Mouse (Mus musculus): ENCODE measurements around the gene Tyw1. TPM values are rescaled to one million over a fixed set of nuclear protein-coding genes. Genes with fewer than 3 reads are reported as not detected.
A peak's percentile ranks its signal among the peaks of the same experiment; 100 is the strongest.

Gene Tyw1
- polyA plus RNA-seq, 1 experiment from 2014 or later, result 27.1 TPM

- Histone ChIP-seq H3K9me3 (peaks cover 3% of the 10 kb centered on the region; the same call in 1 of the 2 replicates), H3K27me3 (no peaks in the 10 kb centered on the region), H3K4me2 (no peak overlapping the region), H3K36me3 (peaks cover 35% of the 10 kb centered on the region), H3K4me3 (no peak overlapping the region), H3K27ac (no peak overlapping the region), H3K4me1 (no peaks in the 10 kb centered on the region), H3K9ac (no peak overlapping the region)
- WGBS, result 93% methylated on average over 7 of the region's 7 CpGs
- no peak for ATAC-seq (ENCODE audit: insufficient number of reproducible peaks, insufficient read depth, low FRiP score, low TSS enrichment, low read depth)
Measured at GRCm38 (mm10) chr5:130344999-130345398, 89.6 kb downstream of the Tyw1 start.

GRCm38 (mm10) chr5:130345871-130346270 lies 90.5 kb downstream of the Tyw1 start:
- WGBS, result 86% methylated on average over 2 of the region's 2 CpGs
- H3K27me3 ChIP-seq, result no peaks in the 10 kb centered on the region
- H3K4me3 ChIP-seq, result no peak overlapping the region
- no peak overlapping the region for H3K9ac ChIP-seq
- H3K9me3 ChIP-seq, result peaks cover 3% of the 10 kb centered on the region; the same call in 1 of the 2 replicates
- H3K4me2 ChIP-seq, result no peak overlapping the region
- ATAC-seq (ENCODE audit: insufficient number of reproducible peaks, insufficient read depth, low FRiP score, low TSS enrichment, low read depth), result no peak
- no peaks in the 10 kb centered on the region for H3K4me1 ChIP-seq
- no peak overlapping the region for H3K27ac ChIP-seq
- peaks cover 26% of the 10 kb centered on the region for H3K36me3 ChIP-seq

- no peak overlapping the region for H3K27ac ChIP-seq
- WGBS, result 58% methylated on average over 7 of the region's 7 CpGs
Measured at GRCm38 (mm10) chr5:130355223-130355622, 99.8 kb downstream of the Tyw1 start.

GRCm38 (mm10) chr5:130363111-130363510 lies 107.7 kb downstream of the Tyw1 start:
- Histone ChIP-seq H3K4me3 (no peak overlapping the region), H3K36me3 (no peaks in the 10 kb centered on the region), H3K27me3 (no peaks in the 10 kb centered on the region), H3K27ac (no peak overlapping the region), H3K9ac (no peak overlapping the region), H3K9me3 (no peaks in the 10 kb centered on the region), H3K4me1 (no peaks in the 10 kb centered on the region), H3K4me2 (no peak overlapping the region)
- 65% methylated on average over 4 of the region's 4 CpGs for WGBS
- ATAC-seq (ENCODE audit: insufficient number of reproducible peaks, insufficient read depth, low FRiP score, low TSS enrichment, low read depth), result no peak

More at GRCm38 (mm10) chr5:130355223-130355622, 99.8 kb downstream of the Tyw1 start:
- Histone ChIP-seq H3K4me1 (no peaks in the 10 kb centered on the region), H3K4me2 (no peak overlapping the region), H3K9ac (no peak overlapping the region), H3K36me3 (no peaks in the 10 kb centered on the region), H3K27me3 (no peaks in the 10 kb centered on the region), H3K9me3 (no peaks in the 10 kb centered on the region), H3K4me3 (no peak overlapping the region)
- ATAC-seq (ENCODE audit: insufficient number of reproducible peaks, insufficient read depth, low FRiP score, low TSS enrichment, low read depth), result no peak

DNA sequence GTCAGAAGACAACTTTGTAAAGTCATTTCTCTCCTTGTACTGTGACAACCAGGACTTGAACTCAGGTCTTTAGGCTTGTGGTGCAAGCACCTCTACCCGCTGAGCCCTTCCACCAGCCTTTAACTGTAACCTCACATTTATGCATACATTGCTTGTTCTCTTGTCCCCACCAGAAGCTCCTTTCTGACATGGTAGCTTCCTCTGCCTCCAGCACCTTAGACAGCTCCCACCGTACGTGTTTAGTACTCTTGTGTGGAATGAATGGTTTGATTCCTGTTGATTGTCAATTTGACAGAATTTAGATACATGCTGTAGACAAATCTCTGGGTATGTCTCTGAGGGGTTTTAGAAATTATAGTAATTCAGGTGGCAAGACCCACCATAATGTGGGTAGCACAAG lies 108.4 kb downstream of the Tyw1 start:
- ATAC-seq (ENCODE audit: insufficient number of reproducible peaks, insufficient read depth, low FRiP score, low TSS enrichment, low read depth), result no peak

DNA sequence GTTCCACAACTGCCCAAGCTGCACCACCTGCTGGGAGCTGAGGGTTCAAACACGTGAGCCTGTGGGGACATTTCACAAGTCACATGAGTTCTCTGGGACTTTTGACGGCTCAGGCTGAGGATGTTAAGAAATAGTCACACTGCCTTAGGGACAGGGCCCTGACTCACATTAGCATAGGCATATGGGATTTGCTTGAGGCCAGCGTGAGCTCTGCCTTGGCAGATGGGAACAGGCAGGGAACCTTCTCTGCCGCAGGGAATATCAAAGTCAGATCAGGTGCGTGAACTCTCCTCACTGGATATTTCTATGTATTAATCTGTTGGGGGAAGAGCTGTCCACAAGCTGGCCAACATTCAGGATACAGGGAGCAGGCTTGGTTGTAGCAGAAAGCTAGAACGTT lies 112.8 kb downstream of the Tyw1 start:
- Histone ChIP-seq H3K4me3 (no peak overlapping the region), H3K27me3 (no peaks in the 10 kb centered on the region), H3K9me3 (no peaks in the 10 kb centered on the region), H3K4me1 (no peaks in the 10 kb centered on the region), H3K36me3 (no peaks in the 10 kb centered on the region), H3K27ac (no peak overlapping the region), H3K4me2 (no peak overlapping the region), H3K9ac (no peak overlapping the region)
- no peak for ATAC-seq (ENCODE audit: insufficient number of reproducible peaks, insufficient read depth, low FRiP score, low TSS enrichment, low read depth)
- WGBS, result 79% methylated on average over 6 of the region's 6 CpGs

More for the DNA sequence above, 108.4 kb downstream of the Tyw1 start:
- H3K9ac ChIP-seq, result no peak overlapping the region
- 34% methylated on average over 3 of the region's 3 CpGs for WGBS
- no peaks in the 10 kb centered on the region for H3K9me3 ChIP-seq
- H3K27me3 ChIP-seq, result no peaks in the 10 kb centered on the region
- H3K4me1 ChIP-seq, result no peaks in the 10 kb centered on the region
- H3K4me3 ChIP-seq, result no peak overlapping the region
- no peaks in the 10 kb centered on the region for H3K36me3 ChIP-seq
- H3K27ac ChIP-seq, result no peak overlapping the region
- H3K4me2 ChIP-seq, result no peak overlapping the region

- Histone ChIP-seq H3K9ac (no peak within 1 kb of the TSS), H3K4me3 (no peak within 1 kb of the TSS), H3K9me3 (no peaks in the 10 kb centered on the region), H3K27me3 (no peaks in the 10 kb centered on the region), H3K4me2 (no peak within 1 kb of the TSS), H3K27ac (no peak within 1 kb of the TSS), H3K36me3 (no peaks in the 10 kb centered on the region), H3K4me1 (no peaks in the 10 kb centered on the region)
- ATAC-seq (ENCODE audit: insufficient number of reproducible peaks, insufficient read depth, low FRiP score, low TSS enrichment, low read depth), result no peak
- WGBS, result 80% methylated on average over 11 of the region's 11 CpGs
Measured at GRCm38 (mm10) chr5:130369237-130369636, 113.8 kb downstream of the Tyw1 start, which contains the start of gene Caln1. TSS of gene Caln1 (plus strand) at chr5:130369455.

GRCm38 (mm10) chr5:130375411-130375810 lies 120.0 kb downstream of the Tyw1 start:
- Histone ChIP-seq H3K9ac (no peak overlapping the region), H3K4me2 (no peak overlapping the region), H3K27ac (no peak overlapping the region)

DNA sequence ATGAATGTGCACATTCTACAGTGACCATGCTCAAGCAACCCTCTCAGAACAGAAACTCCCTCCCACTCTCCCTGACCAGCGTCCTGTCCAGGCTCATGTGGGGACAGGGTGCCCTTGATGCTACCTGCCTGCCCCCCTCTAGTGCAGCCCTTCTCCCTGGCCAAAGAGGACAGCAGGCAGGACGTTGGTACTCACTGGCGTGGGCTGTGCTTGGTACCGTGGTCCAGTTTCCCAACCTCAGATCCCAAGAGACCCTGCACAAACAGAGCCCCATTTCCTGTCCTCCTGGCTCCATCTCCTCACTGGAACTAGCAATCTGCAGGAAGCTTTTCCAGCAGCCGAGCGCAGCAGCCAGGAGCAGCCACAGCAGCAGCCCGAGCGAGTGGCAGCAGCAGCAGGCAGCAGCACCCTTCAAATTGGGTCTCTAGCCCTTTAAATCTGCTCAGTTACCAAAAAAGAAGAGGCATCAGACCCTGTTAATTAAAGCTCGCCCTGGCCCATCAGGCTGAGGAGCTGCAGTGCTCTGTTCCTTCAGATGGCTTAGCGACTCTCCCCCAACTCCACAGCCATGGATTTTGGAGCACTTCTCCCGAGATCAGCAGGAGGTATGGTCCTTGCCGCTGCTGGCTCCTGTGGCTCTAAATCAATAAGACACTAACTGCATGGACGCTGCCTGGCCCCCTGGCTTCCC lies 128.9 kb downstream of the Tyw1 start, which contains the start of gene A330070K13Rik:
A330070K13Rik (minus strand) TSS at position 410 of the 691 bp plus-strand sequence.
- H3K4me3 ChIP-seq, result no peak within 1 kb of the TSS; the same call in 1 of the 2 replicates
- H3K9me3 ChIP-seq, result no peaks in the 10 kb centered on the region
- H3K36me3 ChIP-seq, result no peaks in the 10 kb centered on the region
- peak within 1 kb of the TSS; percentile 47; the same call in 1 of the 2 replicates for H3K9ac ChIP-seq
- peaks cover 11% of the 10 kb centered on the region; the same call in 1 of the 2 replicates for H3K4me1 ChIP-seq
- H3K4me2 ChIP-seq, result peak within 1 kb of the TSS; percentile 53
- 0 out of 2 replicates have a peak, but pooled peaks cover 7% of the 10 kb centered on the region for H3K27me3 ChIP-seq
- no peak within 1 kb of the TSS for H3K27ac ChIP-seq
- no peak for ATAC-seq (ENCODE audit: insufficient number of reproducible peaks, insufficient read depth, low FRiP score, low TSS enrichment, low read depth)
- WGBS, result 8% methylated on average over 13 of the region's 13 CpGs

More at GRCm38 (mm10) chr5:130375411-130375810, 120.0 kb downstream of the Tyw1 start:
- no peak for ATAC-seq (ENCODE audit: insufficient number of reproducible peaks, insufficient read depth, low FRiP score, low TSS enrichment, low read depth)
- H3K36me3 ChIP-seq, result no peaks in the 10 kb centered on the region
- no peaks in the 10 kb centered on the region for H3K4me1 ChIP-seq
- 88% methylated on average over 3 of the region's 3 CpGs for WGBS
- H3K27me3 ChIP-seq, result no peaks in the 10 kb centered on the region
- no peaks in the 10 kb centered on the region for H3K9me3 ChIP-seq
- H3K4me3 ChIP-seq, result no peak overlapping the region

DNA sequence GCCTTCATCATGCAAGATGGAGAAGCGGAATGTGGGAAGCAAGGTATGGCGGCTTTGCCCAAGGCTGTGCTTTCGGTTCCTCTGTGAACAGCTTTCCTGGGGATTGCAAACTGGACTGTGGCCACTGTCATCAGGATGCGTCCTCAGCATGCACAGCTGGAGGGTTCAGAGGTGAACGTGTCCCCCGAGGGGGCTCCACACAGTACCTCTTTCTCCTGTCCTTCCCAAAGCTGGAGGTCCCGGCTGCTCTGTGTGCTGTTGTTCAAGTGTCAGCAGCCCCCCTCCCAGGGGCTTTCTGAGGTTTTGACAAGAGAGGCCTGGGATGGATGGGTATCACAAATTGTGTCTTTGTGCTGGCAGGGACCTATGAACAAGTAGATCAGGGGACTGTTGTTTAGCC lies 131.0 kb downstream of the Tyw1 start:
- no peak for ATAC-seq (ENCODE audit: insufficient number of reproducible peaks, insufficient read depth, low FRiP score, low TSS enrichment, low read depth)
- H3K27ac ChIP-seq, result no peak overlapping the region
- H3K4me2 ChIP-seq, result no peak overlapping the region
- H3K36me3 ChIP-seq, result no peaks in the 10 kb centered on the region
- no peak overlapping the region for H3K4me3 ChIP-seq
- 31% methylated on average over 7 of the region's 7 CpGs for WGBS
- H3K4me1 ChIP-seq, result peaks cover 11% of the 10 kb centered on the region; the same call in 1 of the 2 replicates
- 0 out of 2 replicates have a peak, but pooled peaks cover 7% of the 10 kb centered on the region for H3K27me3 ChIP-seq
- no peaks in the 10 kb centered on the region for H3K9me3 ChIP-seq
- H3K9ac ChIP-seq, result no peak overlapping the region

Measured in embryonic facial prominence, embryonic 13.5 days (tissue).